Mouse (Mus musculus) R1 (cell line): ENCODE results near the gene Thumpd2.

Source experiments
- DNase-seq: peaks from one replicate; pipeline ENCODE4 v3.0.0-alpha.2; 2018; ENCODE audit warnings: low read depth, low spot score

Gene Thumpd2

DNA sequence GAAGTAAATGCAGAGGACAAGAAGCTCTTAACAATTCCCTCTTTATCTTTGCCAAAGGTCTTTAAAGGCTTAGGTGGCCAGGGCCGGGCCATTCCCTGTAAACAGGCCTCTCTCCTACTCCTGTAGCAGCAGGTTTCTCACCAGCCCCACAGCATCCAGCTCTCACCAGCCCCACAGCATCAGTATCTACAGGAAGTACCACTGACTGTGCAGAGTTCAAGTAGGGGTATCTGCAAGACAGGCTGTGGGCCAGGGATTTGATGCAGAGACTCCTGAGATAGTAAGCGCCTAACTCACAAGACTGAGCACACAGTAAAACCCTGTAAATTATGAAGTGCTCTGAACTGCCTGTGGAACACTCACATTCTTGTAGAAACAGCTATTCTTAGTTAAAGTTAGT, 31.9 kb downstream of the Thumpd2 start:
- DNase-seq: no peak

DNA sequence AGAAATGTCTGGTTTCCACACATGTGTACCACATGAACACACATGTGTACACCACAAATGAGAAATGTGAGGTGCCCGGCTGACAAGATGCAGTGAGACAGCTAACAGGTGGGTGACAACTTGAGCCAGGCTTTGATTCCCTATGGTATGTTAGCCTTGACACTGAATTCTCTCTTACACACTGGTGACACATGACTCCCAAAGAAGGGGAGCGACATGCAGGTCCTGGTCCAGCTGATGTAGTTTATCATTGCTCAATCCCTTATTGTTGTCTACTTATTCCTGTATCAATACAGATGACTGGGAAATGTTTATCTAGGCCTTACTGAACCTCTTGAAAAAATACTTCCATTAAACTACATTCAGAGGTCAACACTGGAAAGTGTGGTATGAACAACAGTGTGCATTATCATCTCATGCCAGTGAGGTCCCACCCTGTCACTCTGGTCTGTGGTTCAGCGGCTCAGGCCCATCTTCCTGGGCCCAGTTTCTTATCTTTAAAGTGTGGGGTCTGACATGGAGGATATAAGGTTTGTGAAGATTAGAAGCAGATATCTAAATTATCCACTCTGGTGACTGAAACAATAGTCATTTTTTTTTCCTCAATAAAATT, 32.9 kb downstream of the Thumpd2 start:
- DNase-seq: no peak

GRCm38 (mm10) chr17:81027331-81027730, 37.6 kb downstream of the Thumpd2 start:
- no peak for DNase-seq

GRCm38 (mm10) chr17:81017132-81017531, 47.8 kb downstream of the Thumpd2 start:
- DNase-seq: no peak

- DNase-seq: peak; percentile 77
Observed at GRCm38 (mm10) chr17:81015814-81016447, 49.0 kb downstream of the Thumpd2 start.

DNA sequence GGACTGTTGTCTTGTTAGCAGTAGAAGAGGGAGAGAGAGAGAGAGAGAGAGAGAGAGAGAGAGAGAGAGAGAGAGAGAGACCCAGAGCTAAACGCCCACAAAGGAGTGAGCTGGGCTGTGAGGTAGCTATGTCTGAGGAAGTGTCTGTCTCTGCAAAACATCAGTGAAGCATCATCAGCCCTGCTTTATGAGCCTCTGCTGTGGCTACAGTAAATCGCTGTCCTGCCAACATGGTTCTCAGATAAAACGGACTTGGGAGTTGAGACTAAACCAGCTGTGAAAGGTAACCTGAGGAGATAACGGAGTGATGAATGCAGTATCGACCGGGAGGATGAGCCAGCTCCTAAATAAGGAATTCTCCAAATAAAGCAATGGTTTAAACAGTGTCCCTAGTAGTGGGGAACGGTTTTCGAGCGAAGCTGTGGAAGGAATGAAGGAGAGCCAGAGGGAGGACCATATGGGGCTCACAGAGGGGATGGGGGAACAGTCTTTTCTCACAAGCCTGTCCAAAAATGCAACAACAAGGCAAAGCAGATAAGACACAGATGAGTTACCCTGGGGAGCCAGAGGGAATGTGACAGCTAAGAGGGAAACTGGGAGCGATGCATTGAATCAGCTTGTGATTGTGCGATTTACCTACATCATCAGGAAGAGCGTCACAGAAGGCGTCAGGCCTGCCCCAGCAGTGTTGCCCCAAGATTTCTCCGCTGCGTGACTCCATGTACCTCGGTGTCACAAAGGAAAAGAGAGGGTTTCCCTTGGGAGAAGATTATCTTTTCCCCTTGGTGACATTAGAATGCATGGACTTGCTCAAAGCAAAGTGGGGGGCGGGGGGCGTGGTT, 53.8 kb downstream of the Thumpd2 start:
- DNase-seq: no peak

DNA sequence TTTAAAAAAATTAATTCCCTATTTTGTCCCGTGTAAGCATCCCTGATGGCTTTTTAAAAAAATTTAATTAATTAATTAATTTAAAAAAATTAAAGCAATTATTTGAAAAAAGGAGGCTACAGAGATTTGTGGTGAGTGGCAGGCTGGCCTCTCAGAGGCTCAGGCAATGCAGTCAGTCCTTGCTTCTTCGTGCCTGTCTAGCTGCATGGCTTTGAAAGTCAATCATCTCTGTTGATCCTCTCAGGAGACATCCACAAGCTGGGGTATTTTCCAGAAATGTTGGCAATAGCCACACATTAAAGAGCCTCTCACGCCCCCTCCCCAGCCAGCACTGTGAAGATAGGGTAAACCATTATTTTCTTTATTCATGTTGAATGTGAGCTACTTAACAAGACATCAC, 54.7 kb downstream of the Thumpd2 start:
- no peak for DNase-seq

DNA sequence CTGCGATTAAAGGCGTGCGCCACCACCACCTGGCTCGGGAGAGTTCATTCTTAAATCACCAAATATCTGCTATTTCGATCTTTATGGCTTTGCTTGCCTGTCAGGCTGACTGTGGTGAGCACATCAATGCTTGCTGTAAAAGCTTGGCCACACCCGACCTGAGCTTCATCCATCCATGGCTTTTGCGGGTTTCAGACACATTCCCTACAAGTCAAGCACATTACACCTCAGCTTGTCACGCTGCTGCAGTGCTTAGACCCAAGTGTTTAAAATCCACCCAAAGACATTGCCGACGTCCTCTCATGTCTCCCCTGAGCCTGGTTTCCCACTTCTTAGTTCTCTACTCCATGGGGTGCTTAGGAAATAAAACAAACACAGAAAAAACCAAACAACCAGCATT, 55.8 kb downstream of the Thumpd2 start:
- no peak for DNase-seq

GRCm38 (mm10) chr17:81005292-81005691, 59.6 kb downstream of the Thumpd2 start:
- no peak for DNase-seq

DNA sequence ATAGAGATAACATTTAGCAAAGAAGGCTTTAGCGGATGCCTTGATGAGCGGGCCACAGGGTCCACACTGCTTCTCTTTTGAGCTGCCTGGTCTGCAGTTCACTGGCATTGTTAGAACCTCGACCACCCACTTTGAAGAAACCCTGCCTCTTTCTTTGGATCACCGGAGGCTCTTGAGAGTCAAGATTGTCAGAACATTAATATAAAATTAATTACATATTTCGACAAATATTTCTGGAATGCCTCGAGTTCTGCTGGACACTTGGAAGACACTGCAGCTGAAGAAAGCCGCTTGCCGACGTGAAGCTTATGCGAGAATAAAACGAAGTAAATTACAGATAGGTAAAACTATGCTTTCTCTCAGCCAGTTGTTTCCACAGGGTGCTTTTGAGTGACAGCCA, 60.4 kb downstream of the Thumpd2 start:
- no peak for DNase-seq

- no peak for DNase-seq
Observed at GRCm38 (mm10) chr17:81002130-81002529, 62.8 kb downstream of the Thumpd2 start.

GRCm38 (mm10) chr17:81001647-81002046, 63.2 kb downstream of the Thumpd2 start:
- no peak for DNase-seq

DNA sequence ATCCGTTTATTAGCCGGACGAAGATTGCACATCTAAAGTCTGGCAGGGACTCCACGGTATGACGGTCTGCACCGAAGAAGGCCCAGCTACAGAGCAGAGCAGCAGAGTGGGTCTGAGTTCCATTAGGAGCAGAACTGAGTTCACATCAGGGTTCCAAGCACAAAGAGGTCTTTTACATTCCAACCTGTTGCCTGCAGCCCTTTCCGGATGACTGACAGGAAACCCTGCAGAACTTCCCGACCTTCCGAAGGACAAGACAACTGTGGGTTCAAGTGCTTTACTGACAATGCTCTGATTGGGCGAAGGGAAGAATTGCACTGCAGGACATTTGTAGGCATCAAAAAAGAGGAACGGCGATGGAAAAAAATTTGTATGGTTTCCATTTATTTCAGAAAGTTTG, 63.9 kb downstream of the Thumpd2 start:
- peak; percentile 63 for DNase-seq

DNA sequence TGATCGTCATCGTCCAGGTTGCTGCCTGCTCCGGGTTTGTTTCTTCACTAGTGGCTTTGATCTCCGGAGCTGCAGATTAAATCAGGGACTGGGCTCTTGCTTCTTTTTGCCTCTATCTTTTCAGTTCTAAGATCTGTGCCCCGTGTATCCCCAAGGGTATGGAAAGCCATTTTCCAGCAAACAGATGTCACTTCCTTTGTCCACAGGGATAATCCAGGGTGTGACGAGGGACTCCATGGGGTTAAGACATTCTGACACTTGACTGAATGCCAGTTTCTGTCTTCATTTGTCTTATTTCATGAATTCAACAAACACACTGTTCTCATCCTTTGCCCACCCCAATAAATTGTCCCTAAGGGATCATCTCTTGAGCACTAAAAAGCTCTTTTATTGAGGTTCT, 65.9 kb downstream of the Thumpd2 start:
- no peak for DNase-seq

GRCm38 (mm10) chr17:80997226-80997625, 67.7 kb downstream of the Thumpd2 start:
- DNase-seq: no peak

GRCm38 (mm10) chr17:80991535-80992127, 73.3 kb downstream of the Thumpd2 start:
- DNase-seq: no peak

DNA sequence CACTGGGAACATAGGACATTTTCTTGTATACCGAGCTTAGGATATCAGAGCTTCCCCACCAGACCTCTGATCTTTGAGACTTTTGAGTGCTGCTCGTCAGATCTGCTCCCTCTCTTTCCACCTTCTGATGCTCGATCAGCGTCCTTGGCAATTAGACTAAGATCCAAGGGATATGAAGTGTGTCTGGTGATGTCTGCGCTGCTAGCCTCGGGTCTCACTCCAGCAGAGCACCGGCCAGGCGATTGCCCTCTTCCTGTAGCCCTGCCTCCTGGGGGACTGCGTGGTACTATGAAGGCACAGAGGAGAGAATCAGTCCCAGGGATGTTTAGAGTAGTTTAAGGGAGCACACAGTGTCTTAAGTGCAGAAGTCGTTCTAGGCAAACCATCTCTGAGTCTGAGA, 81.9 kb downstream of the Thumpd2 start:
- no peak for DNase-seq

- DNase-seq: peak; percentile 76
Observed at GRCm38 (mm10) chr17:80982412-80982787, 82.5 kb downstream of the Thumpd2 start.

DNA sequence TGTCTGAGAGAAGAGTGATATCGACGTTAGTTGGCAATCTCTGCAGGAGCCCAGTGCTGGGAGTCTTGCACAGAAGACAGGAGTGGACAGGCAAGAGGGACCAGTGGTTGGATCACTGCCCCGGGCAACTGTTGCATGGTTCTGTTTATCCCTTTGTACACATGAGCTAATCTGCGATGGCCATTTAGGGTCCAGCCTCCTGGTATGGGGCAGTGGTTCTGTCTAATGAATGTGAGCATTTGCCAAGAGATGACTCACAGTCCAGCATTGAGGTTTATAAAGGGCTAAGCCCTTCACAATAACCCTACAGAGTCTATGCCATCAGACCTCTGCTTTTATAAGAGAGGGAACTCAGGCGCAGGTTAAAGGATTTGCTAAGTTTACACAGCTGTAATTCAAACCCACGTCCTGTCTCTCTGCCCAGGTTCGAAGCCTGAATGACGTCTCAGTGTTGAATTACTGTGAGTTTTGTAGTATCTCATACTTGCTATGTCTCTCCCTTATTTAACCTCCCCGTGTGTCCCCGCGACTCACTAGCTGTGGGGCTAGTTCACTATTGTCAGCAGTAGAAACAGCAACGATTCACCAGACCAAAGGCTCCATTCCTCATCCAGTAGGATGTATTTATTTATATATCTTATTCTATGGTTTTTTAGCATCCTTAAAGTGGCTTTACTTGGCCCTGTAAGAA, 83.0 kb downstream of the Thumpd2 start:
- no peak for DNase-seq

DNA sequence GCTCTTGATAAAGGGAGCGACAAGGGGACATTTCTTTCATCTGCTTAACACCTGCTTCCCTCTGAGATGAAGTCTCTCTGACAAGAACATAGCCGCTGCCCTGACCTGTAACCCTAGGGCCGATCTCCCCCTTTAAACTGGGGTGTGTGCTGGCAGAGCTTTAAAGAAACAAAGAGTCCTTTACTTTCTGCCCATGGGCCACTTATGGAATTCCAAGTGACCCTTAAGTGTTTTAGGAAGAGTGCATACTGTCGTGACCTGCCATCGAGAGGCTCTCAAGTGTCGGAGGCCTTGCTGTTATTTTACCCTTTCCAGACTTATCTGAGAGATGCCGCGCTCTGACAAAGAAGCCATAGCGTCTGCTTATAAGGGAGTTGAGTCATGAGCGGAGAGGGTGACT, 84.8 kb downstream of the Thumpd2 start:
- DNase-seq: no peak

DNA sequence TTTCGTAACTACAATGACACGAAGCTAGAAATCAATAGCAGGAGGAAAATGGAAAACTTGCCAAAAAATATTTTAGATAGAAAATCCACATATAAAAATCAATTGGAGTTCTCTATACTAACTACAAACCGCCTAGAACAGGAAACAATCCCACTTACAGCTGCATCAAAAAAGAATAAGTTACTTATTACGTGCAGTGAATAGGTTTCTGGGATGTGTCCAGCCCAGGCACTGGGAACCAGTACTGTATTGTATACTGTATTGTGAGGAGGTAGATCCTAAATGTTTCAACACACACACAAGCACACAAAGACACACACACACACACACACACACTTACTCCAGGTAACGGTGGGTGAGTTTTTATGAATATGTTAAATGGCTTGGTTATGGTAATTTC, 87.6 kb downstream of the Thumpd2 start:
- no peak for DNase-seq
